Mouse (Mus musculus): ENCODE measurements around the gene Mtr.

GRCm38 (mm10) chr13:12198486-12198885 is 59.4 kb downstream of the Mtr start:
- TF ChIP-seq EP300 (IDR thresholded peaks at IDR 0.05; ENCODE audit: low read depth) = no peak
- no peak for TF ChIP-seq CTCF (IDR thresholded peaks at IDR 0.05; ENCODE audit: low read depth)
